Mouse (Mus musculus) spleen, adult 2 months (tissue): ENCODE measurements around the gene Pdzrn4. TPM values are rescaled to one million over a fixed set of nuclear protein-coding genes. Genes with fewer than 3 reads are reported as not detected.

Source experiments
- DNase-seq, 2 experiments: peaks; one replicate each; pipeline versions ENCODE4 v3.0.0 to v3.0.0-alpha.2; 2012 to 2021; ENCODE audit warnings: low spot score in 2 of 2, low read depth in 1 of 2
- H3K27ac ChIP-seq: fragments of 200-500 bp; 2 replicates; pipeline ENCODE4 v1.5.1; 2012; ENCODE audit warnings: low read length, inconsistent platforms; ENCODE audit not compliant: insufficient read depth
- H3K27me3 ChIP-seq: fragments of 200-500 bp; 2 replicates; pipeline ENCODE4 v1.6.1; 2012; ENCODE audit warnings: mild to moderate bottlenecking, moderate library complexity, low read length, inconsistent platforms; ENCODE audit not compliant: control insufficient read depth, insufficient read depth
- H3K36me3 ChIP-seq: fragments of 200-500 bp; 2 replicates; pipeline ENCODE4 v1.6.1; 2012; ENCODE audit warnings: mild to moderate bottlenecking, low read length, inconsistent platforms; ENCODE audit not compliant: control insufficient read depth, insufficient read depth
- H3K4me1 ChIP-seq: fragments of 200-500 bp; 2 replicates; pipeline ENCODE4 v1.6.1; 2011; ENCODE audit warnings: inconsistent platforms; ENCODE audit not compliant: control insufficient read depth, insufficient read depth, insufficient read length
- H3K4me3 ChIP-seq: fragments of 200-500 bp; 2 replicates; pipeline ENCODE4 v1.5.1; 2011; ENCODE audit warnings: mild to moderate bottlenecking, inconsistent platforms; ENCODE audit not compliant: insufficient read depth, insufficient read length; ENCODE audit errors: extremely low read depth
- CTCF ChIP-seq: fragments of 200-500 bp; IDR thresholded peaks from 2 replicates; pipeline ENCODE4 v1.5.1; 2011; ENCODE audit warnings: mild to moderate bottlenecking, inconsistent platforms; ENCODE audit not compliant: insufficient read depth, insufficient read length, insufficient replicate concordance; ENCODE audit errors: extremely low read depth
- POLR2A ChIP-seq: fragments of 200-500 bp; IDR thresholded peaks from 2 replicates; pipeline ENCODE4 v1.6.1; 2011; ENCODE audit warnings: low read depth, low read length, inconsistent platforms
- WGBS: fragments of 180-500 bp; shearing (Covaris S2); methylation state at CpG from one replicate; pipeline ENCODE4 v1.1.7; 2018; 5-methylcytosine and 5-hydroxymethylcytosine counted together
- polyA plus RNA-seq: library from polyadenylated mRNA; depleted of rRNA; stranded (reverse); fragments of >200 nt; gene quantifications from 2 replicates; pipeline ENCODE4 v1.2.3, GENCODE M21; 2012

Gene Pdzrn4
- polyA plus RNA-seq, 1 experiment, result 0.02 TPM

- no peak for TF ChIP-seq CTCF
- no peak for TF ChIP-seq POLR2A
- H3K27me3 ChIP-seq, result no peaks in the 10 kb centered on the region
- H3K4me3 ChIP-seq, result no peak overlapping the region
- WGBS, result 67% methylated on average over 3 of the region's 3 CpGs
- no peak overlapping the region for H3K27ac ChIP-seq
- H3K4me1 ChIP-seq, result no peaks in the 10 kb centered on the region
- no peaks in the 10 kb centered on the region for H3K36me3 ChIP-seq
- DNase-seq, result no peak
These were observed 183.5 kb downstream of the Pdzrn4 start for GRCm38 (mm10) chr15:92580217-92580616.

GRCm38 (mm10) chr15:92580742-92581383 lies 184.2 kb downstream of the Pdzrn4 start:
- TF ChIP-seq CTCF (no peak), POLR2A (no peak)
- Histone ChIP-seq H3K27me3 (no peaks in the 10 kb centered on the region), H3K27ac (no peak overlapping the region), H3K4me1 (no peaks in the 10 kb centered on the region), H3K36me3 (no peaks in the 10 kb centered on the region), H3K4me3 (no peak overlapping the region; the same call in 1 of the 2 replicates)
- WGBS, result 87% methylated on average over 9 of the region's 9 CpGs
- DNase-seq, result no peak

- TF ChIP-seq POLR2A (no peak), CTCF (no peak)
- Histone ChIP-seq H3K27me3 (no peaks in the 10 kb centered on the region), H3K36me3 (no peaks in the 10 kb centered on the region), H3K4me1 (no peaks in the 10 kb centered on the region), H3K27ac (no peak overlapping the region), H3K4me3 (no peak overlapping the region)
- no peak for DNase-seq
- WGBS, result 88% methylated on average over 14 of the region's 14 CpGs
These were observed 187.9 kb downstream of the Pdzrn4 start for GRCm38 (mm10) chr15:92584357-92585138.

DNA sequence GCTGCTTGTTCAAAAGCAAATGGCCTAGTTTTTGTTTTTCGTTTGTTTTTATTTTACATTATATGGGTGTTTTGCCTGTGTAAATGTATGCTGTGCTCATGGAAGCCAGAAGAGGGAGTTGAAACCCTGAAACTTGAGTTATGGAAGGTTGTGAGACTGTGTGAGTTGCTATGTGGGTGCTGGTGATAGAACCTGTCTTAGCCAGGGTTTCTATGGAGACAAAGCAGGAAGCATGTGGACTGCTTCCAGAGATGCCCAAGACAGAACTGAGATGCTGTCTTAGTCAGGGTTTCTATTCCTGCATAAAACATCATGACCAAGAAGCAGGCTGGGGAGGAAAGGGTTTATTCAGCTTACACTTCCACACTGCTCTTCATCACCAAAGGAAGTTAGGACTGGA lies 190.8 kb downstream of the Pdzrn4 start:
- Histone ChIP-seq H3K27me3 (no peaks in the 10 kb centered on the region), H3K4me3 (no peak overlapping the region), H3K36me3 (no peaks in the 10 kb centered on the region), H3K27ac (no peak overlapping the region), H3K4me1 (no peaks in the 10 kb centered on the region)
- TF ChIP-seq POLR2A, result no peak
- no peak for TF ChIP-seq CTCF
- 86% methylated on average over 1 of the region's 1 CpGs for WGBS
- DNase-seq, result no peak

GRCm38 (mm10) chr15:92594721-92595120 lies 198.0 kb downstream of the Pdzrn4 start:
- Histone ChIP-seq H3K36me3 (no peaks in the 10 kb centered on the region), H3K4me3 (no peak overlapping the region), H3K27me3 (no peaks in the 10 kb centered on the region), H3K4me1 (no peaks in the 10 kb centered on the region), H3K27ac (no peak overlapping the region)
- TF ChIP-seq CTCF (no peak), POLR2A (no peak)
- 54% methylated on average over 2 of the region's 2 CpGs for WGBS
- no peak for DNase-seq

DNA sequence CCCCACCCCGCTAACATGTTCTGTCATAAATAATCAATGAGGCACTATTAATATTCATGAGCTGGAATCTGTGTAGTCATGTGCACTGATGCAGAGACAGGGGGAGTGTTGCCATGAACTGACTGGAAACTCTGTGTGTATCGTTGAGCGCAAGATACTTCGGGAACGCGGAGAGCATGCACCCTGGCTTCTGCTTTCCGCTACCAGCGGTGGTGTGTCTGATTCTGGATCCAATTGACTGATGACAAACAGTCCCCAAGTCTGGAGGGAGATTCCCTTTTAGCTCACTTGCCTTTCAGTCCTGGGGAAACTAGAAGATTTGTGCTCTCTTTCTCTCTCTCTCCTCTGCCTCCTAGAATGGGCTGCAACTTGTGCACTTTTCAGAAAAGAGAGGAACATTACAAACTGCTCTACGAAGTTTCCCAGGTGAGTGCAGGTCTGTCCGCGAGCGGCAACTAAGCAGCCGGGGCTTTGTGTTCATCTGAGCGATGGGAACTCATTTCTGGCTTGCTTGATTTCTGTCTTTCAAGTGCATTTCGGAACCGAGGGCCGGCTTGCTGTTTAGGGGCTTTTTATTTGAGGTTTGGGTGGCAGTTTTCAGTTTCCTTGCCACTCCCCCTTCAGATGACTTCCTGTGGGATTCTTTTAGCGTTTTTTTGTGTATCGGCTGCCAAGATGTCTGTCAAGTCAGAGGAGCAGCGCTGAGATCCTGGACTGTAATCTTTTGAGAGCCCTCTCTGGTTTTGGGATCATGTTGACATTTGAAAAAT lies 200.5 kb downstream of the Pdzrn4 start:
- Histone ChIP-seq H3K4me1 (no peaks in the 10 kb centered on the region), H3K4me3 (no peak overlapping the region), H3K27ac (no peak overlapping the region), H3K27me3 (no peaks in the 10 kb centered on the region), H3K36me3 (no peaks in the 10 kb centered on the region)
- no peak for DNase-seq
- 7% methylated on average over 20 of the region's 20 CpGs for WGBS
- TF ChIP-seq CTCF (no peak), POLR2A (no peak)
